Mouse (Mus musculus): ENCODE results near the gene Oas1a.
"Not testable (repeated sequence)": the region's sequence is repeated elsewhere in the genome, so short reads cannot be mapped to it uniquely, and the experiment has no call there.

Gene Oas1a

GRCm38 (mm10) chr5:120887831-120888230 is 19.5 kb downstream of the Oas1a start:
- Histone ChIP-seq H3K9me3 (ENCODE audit: low read length) (peaks cover 21% of the 10 kb centered on the region), H3K27me3 (ENCODE audit: insufficient read depth, low read length) (no peaks in the 10 kb centered on the region), H3K4me1 (replicated peaks; ENCODE audit: low read depth, low read length) (peaks cover 51% of the 10 kb centered on the region), H3K4me3 (replicated peaks; ENCODE audit: low read length) (peak overlapping the region; percentile 60), H3K36me3 (ENCODE audit: insufficient read depth, low read length) (peaks cover 27% of the 10 kb centered on the region)
- no peak for TF ChIP-seq NANOG (IDR thresholded peaks at IDR 0.05; ENCODE audit: borderline replicate concordance, low read length)

- peaks cover 28% of the 10 kb centered on the region for H3K36me3 ChIP-seq (ENCODE audit: insufficient read depth, low read length)
- peaks cover 17% of the 10 kb centered on the region for H3K9me3 ChIP-seq (ENCODE audit: low read length)
- H3K27me3 ChIP-seq (ENCODE audit: insufficient read depth, low read length): not testable (repeated sequence)
- H3K4me3 ChIP-seq (replicated peaks; ENCODE audit: low read length): peak within 1 kb of the TSS; percentile 60
- peaks cover 50% of the 10 kb centered on the region for H3K4me1 ChIP-seq (replicated peaks; ENCODE audit: low read depth, low read length)
Measured at GRCm38 (mm10) chr5:120887413-120887812, 19.9 kb downstream of the Oas1a start, which contains the start of gene Oas1g. Oas1g (minus strand) TSS chr5:120887613.

GRCm38 (mm10) chr5:120881681-120882080 is 25.6 kb downstream of the Oas1a start:
- peaks cover 38% of the 10 kb centered on the region for H3K36me3 ChIP-seq (ENCODE audit: insufficient read depth, low read length)
- not testable (repeated sequence) for H3K4me1 ChIP-seq (replicated peaks; ENCODE audit: low read depth, low read length); H3K27me3 ChIP-seq (ENCODE audit: insufficient read depth, low read length); H3K9me3 ChIP-seq (ENCODE audit: low read length); H3K4me3 ChIP-seq (replicated peaks; ENCODE audit: low read length)

GRCm38 (mm10) chr5:120878803-120879202 is 28.5 kb downstream of the Oas1a start:
- peaks cover 14% of the 10 kb centered on the region; the same call in 1 of the 2 replicates for H3K27me3 ChIP-seq (ENCODE audit: insufficient read depth, low read length)
- not testable (repeated sequence) for H3K4me3 ChIP-seq (replicated peaks; ENCODE audit: low read length); H3K4me1 ChIP-seq (replicated peaks; ENCODE audit: low read depth, low read length); H3K9me3 ChIP-seq (ENCODE audit: low read length)
- peaks cover 47% of the 10 kb centered on the region for H3K36me3 ChIP-seq (ENCODE audit: insufficient read depth, low read length)

GRCm38 (mm10) chr5:120877407-120877806 is 29.9 kb downstream of the Oas1a start:
- peaks cover 27% of the 10 kb centered on the region for H3K27me3 ChIP-seq (ENCODE audit: insufficient read depth, low read length)

GRCm38 (mm10) chr5:120876839-120877238 is 30.5 kb downstream of the Oas1a start:
- H3K36me3 ChIP-seq (ENCODE audit: insufficient read depth, low read length): peaks cover 37% of the 10 kb centered on the region
- H3K9me3 ChIP-seq (ENCODE audit: low read length); H3K4me1 ChIP-seq (replicated peaks; ENCODE audit: low read depth, low read length); H3K4me3 ChIP-seq (replicated peaks; ENCODE audit: low read length): not testable (repeated sequence)
- peaks cover 32% of the 10 kb centered on the region for H3K27me3 ChIP-seq (ENCODE audit: insufficient read depth, low read length)

More at GRCm38 (mm10) chr5:120877407-120877806, 29.9 kb downstream of the Oas1a start:
- H3K9me3 ChIP-seq (ENCODE audit: low read length); H3K4me1 ChIP-seq (replicated peaks; ENCODE audit: low read depth, low read length); H3K4me3 ChIP-seq (replicated peaks; ENCODE audit: low read length): not testable (repeated sequence)
- peaks cover 42% of the 10 kb centered on the region for H3K36me3 ChIP-seq (ENCODE audit: insufficient read depth, low read length)

GRCm38 (mm10) chr5:120871469-120871868 is 35.9 kb downstream of the Oas1a start:
- no peak overlapping the region for H3K4me3 ChIP-seq (replicated peaks; ENCODE audit: low read length)
- H3K9me3 ChIP-seq (ENCODE audit: low read length): no peaks in the 10 kb centered on the region
- H3K27me3 ChIP-seq (ENCODE audit: insufficient read depth, low read length): peaks cover 74% of the 10 kb centered on the region
- H3K4me1 ChIP-seq (replicated peaks; ENCODE audit: low read depth, low read length): peaks cover 9% of the 10 kb centered on the region; the same call in 1 of the 2 replicates
- peaks cover 8% of the 10 kb centered on the region for H3K36me3 ChIP-seq (ENCODE audit: insufficient read depth, low read length)
- TF ChIP-seq POU5F1 (IDR thresholded peaks at IDR 0.05; ENCODE audit: borderline replicate concordance, low read length): no peak
- no peak for TF ChIP-seq NANOG (IDR thresholded peaks at IDR 0.05; ENCODE audit: borderline replicate concordance, low read length)
- TF ChIP-seq CTCF (conservative IDR thresholded peaks at IDR 0.05; ENCODE audit: low read length): no peak

- H3K9me3 ChIP-seq (ENCODE audit: low read length): no peaks in the 10 kb centered on the region
- TF ChIP-seq POU5F1 (IDR thresholded peaks at IDR 0.05; ENCODE audit: borderline replicate concordance, low read length): no peak
- no peak for TF ChIP-seq CTCF (conservative IDR thresholded peaks at IDR 0.05; ENCODE audit: low read length)
- no peak for TF ChIP-seq NANOG (IDR thresholded peaks at IDR 0.05; ENCODE audit: borderline replicate concordance, low read length)
- peaks cover 9% of the 10 kb centered on the region; the same call in 1 of the 2 replicates for H3K4me1 ChIP-seq (replicated peaks; ENCODE audit: low read depth, low read length)
- no peak overlapping the region for H3K4me3 ChIP-seq (replicated peaks; ENCODE audit: low read length)
- H3K36me3 ChIP-seq (ENCODE audit: insufficient read depth, low read length): peaks cover 5% of the 10 kb centered on the region; the same call in 1 of the 2 replicates
- H3K27me3 ChIP-seq (ENCODE audit: insufficient read depth, low read length): peaks cover 81% of the 10 kb centered on the region
Measured at GRCm38 (mm10) chr5:120870782-120871181, 36.5 kb downstream of the Oas1a start.

GRCm38 (mm10) chr5:120870081-120870480 is 37.2 kb downstream of the Oas1a start:
- H3K27me3 ChIP-seq (ENCODE audit: insufficient read depth, low read length): peaks cover 81% of the 10 kb centered on the region
- H3K9me3 ChIP-seq (ENCODE audit: low read length): no peaks in the 10 kb centered on the region
- peaks cover 9% of the 10 kb centered on the region; the same call in 1 of the 2 replicates for H3K4me1 ChIP-seq (replicated peaks; ENCODE audit: low read depth, low read length)
- TF ChIP-seq POU5F1 (IDR thresholded peaks at IDR 0.05; ENCODE audit: borderline replicate concordance, low read length) (no peak), CTCF (conservative IDR thresholded peaks at IDR 0.05; ENCODE audit: low read length) (no peak), NANOG (IDR thresholded peaks at IDR 0.05; ENCODE audit: borderline replicate concordance, low read length) (no peak; the same call in 1 of the 2 replicates)
- no peak overlapping the region for H3K4me3 ChIP-seq (replicated peaks; ENCODE audit: low read length)
- H3K36me3 ChIP-seq (ENCODE audit: insufficient read depth, low read length): no peaks in the 10 kb centered on the region

GRCm38 (mm10) chr5:120869436-120870015 is 37.8 kb downstream of the Oas1a start:
- Histone ChIP-seq H3K36me3 (ENCODE audit: insufficient read depth, low read length) (no peaks in the 10 kb centered on the region), H3K27me3 (ENCODE audit: insufficient read depth, low read length) (peaks cover 81% of the 10 kb centered on the region), H3K4me3 (replicated peaks; ENCODE audit: low read length) (no peak overlapping the region), H3K4me1 (replicated peaks; ENCODE audit: low read depth, low read length) (peaks cover 9% of the 10 kb centered on the region; the same call in 1 of the 2 replicates), H3K9me3 (ENCODE audit: low read length) (no peaks in the 10 kb centered on the region)
- no peak for TF ChIP-seq POU5F1 (IDR thresholded peaks at IDR 0.05; ENCODE audit: borderline replicate concordance, low read length)

Data from E14TG2a.4 (cell line).